Comparison of ENCODE assay signal across 8 mouse cellular contexts in genomic region chr7:128611799-128612411, GRCm38 (mm10). TPM values are rescaled to one million over a fixed set of nuclear protein-coding genes. Genes with fewer than 3 reads are reported as not detected.
A peak's percentile ranks its signal among the peaks of the same experiment; 100 is the strongest.
DNase-seq lines count a peak whose midpoint lies in the region; ATAC-seq and TF ChIP-seq lines count a peak whose summit lies in the region.

No protein-coding gene starts in this region.

- WGBS in embryonic facial prominence, embryonic 13.5 days = 17% methylated on average over 22 of the region's 22 CpGs
- 12% methylated on average over 22 of the region's 22 CpGs for WGBS in intestine, embryonic 14.5 days
- 15% methylated on average over 22 of the region's 22 CpGs for WGBS in liver, postnatal 0 days (ENCODE audit: insufficient replicate concordance)

- ATAC-seq in embryonic facial prominence, embryonic 13.5 days (ENCODE audit: insufficient number of reproducible peaks, insufficient read depth, low FRiP score, low TSS enrichment, low read depth) = no peak
- ATAC-seq in intestine, embryonic 14.5 days (replicated peaks; ENCODE audit: low FRiP score, low TSS enrichment, low read depth) = no peak
- no peak for ATAC-seq in liver, postnatal 0 days

- peaks cover 13% of the 10 kb centered on the region for H3K4me1 ChIP-seq in embryonic facial prominence, embryonic 13.5 days
- peaks cover 12% of the 10 kb centered on the region for H3K4me1 ChIP-seq in intestine, embryonic 14.5 days (replicated peaks; ENCODE audit: control insufficient read depth, insufficient read depth, low read length)
- peaks cover 16% of the 10 kb centered on the region for H3K4me1 ChIP-seq in liver, postnatal 0 days (ENCODE audit: insufficient read depth)

- no peak for TF ChIP-seq EP300 in liver, postnatal 0 days (IDR thresholded peaks at IDR 0.05; ENCODE audit: low read depth)

- no peaks in the 10 kb centered on the region for H3K36me3 ChIP-seq in embryonic facial prominence, embryonic 13.5 days
- H3K36me3 ChIP-seq in intestine, embryonic 14.5 days (ENCODE audit: control insufficient read depth, insufficient read depth, low read length) = no peaks in the 10 kb centered on the region
- no peaks in the 10 kb centered on the region for H3K36me3 ChIP-seq in liver, postnatal 0 days (replicated peaks; ENCODE audit: insufficient read depth, low read length)

- peak overlapping the region; percentile 80 for H3K4me2 ChIP-seq in embryonic facial prominence, embryonic 13.5 days
- H3K4me2 ChIP-seq in intestine, embryonic 14.5 days (ENCODE audit: low read length) = peak overlapping the region; percentile 75
- peak overlapping the region; percentile 97 for H3K4me2 ChIP-seq in liver, postnatal 0 days (ENCODE audit: low read depth, low read length)

- peak overlapping the region; percentile 88 for H3K9ac ChIP-seq in embryonic facial prominence, embryonic 13.5 days
- H3K9ac ChIP-seq in intestine, embryonic 14.5 days (ENCODE audit: low read length) = peak overlapping the region; percentile 85
- H3K9ac ChIP-seq in liver, postnatal 0 days (replicated peaks) = peak overlapping the region; percentile 84

- no peak for TF ChIP-seq CTCF in layer of hippocampus, adult 2 months (conservative IDR thresholded peaks at IDR 0.05)
- TF ChIP-seq CTCF in liver, postnatal 0 days (IDR thresholded peaks at IDR 0.05; ENCODE audit: low read depth) = no peak

- peak overlapping the region; percentile 70 for H3K4me3 ChIP-seq in layer of hippocampus, adult 2 months
- H3K4me3 ChIP-seq in embryonic facial prominence, embryonic 13.5 days = peak overlapping the region; percentile 89
- peak overlapping the region; percentile 77 for H3K4me3 ChIP-seq in intestine, embryonic 14.5 days (ENCODE audit: low read depth, low read length)
- peak overlapping the region; percentile 74 for H3K4me3 ChIP-seq in liver, postnatal 0 days (ENCODE audit: low read depth, low read length)

- no peaks in the 10 kb centered on the region for H3K27me3 ChIP-seq in embryonic facial prominence, embryonic 13.5 days
- no peaks in the 10 kb centered on the region for H3K27me3 ChIP-seq in intestine, embryonic 14.5 days (replicated peaks; ENCODE audit: control insufficient read depth, insufficient read depth, low read length)
- H3K27me3 ChIP-seq in liver, postnatal 0 days (ENCODE audit: insufficient read depth, low read length) = no peaks in the 10 kb centered on the region

- peak overlapping the region; percentile 95 for H3K27ac ChIP-seq in layer of hippocampus, adult 2 months
- H3K27ac ChIP-seq in embryonic facial prominence, embryonic 13.5 days = peak overlapping the region; percentile 74
- peak overlapping the region; percentile 84 for H3K27ac ChIP-seq in intestine, embryonic 14.5 days (ENCODE audit: low read depth)
- peak overlapping the region; percentile 74 for H3K27ac ChIP-seq in liver, postnatal 0 days (ENCODE audit: low read depth)

- no peaks in the 10 kb centered on the region for H3K9me3 ChIP-seq in embryonic facial prominence, embryonic 13.5 days
- no peaks in the 10 kb centered on the region for H3K9me3 ChIP-seq in intestine, embryonic 14.5 days (ENCODE audit: control insufficient read depth, low read length)
- H3K9me3 ChIP-seq in liver, postnatal 0 days (ENCODE audit: low read length) = no peaks in the 10 kb centered on the region

- DNase-seq in layer of hippocampus, adult 2 months (ENCODE audit: low spot score in 2 of 2) = no peak
- no peak for DNase-seq in layer of hippocampus, adult 9-11 months
- no peak for DNase-seq in intestine, embryonic 14.5 days (ENCODE audit: low spot score)
- DNase-seq in liver, postnatal 0 days = no peak
- DNase-seq in spleen, postnatal 10 days (ENCODE audit: low spot score in 2 of 2) = no peak
- no peak for DNase-seq in layer of hippocampus, adult 8-10 months (ENCODE audit: low spot score in 2 of 2)
- DNase-seq in embryo, embryonic 10.5 days (ENCODE audit: low spot score) = no peak

RNA-seq across cellular contexts. Expression of gene Inpp5f, which starts 0.8 kb away (rescaled TPM):
- total RNA-seq in layer of hippocampus, adult 2 months (2021) = 100 to 1,000 TPM; 108 to 111 TPM
- 25.3 TPM in 2 replicates for polyA plus RNA-seq in embryonic facial prominence, embryonic 13.5 days (2015; fragmentation: Nextera tagmentation; extraction: Ambion mirVana)
- 33.7 and 33.8 TPM in 2 replicates for polyA plus RNA-seq in intestine, embryonic 14.5 days (2014; fragmentation: Nextera tagmentation; extraction: Ambion mirVana)
- polyA plus RNA-seq in liver, postnatal 0 days (2015; fragmentation: Nextera tagmentation; extraction: Ambion mirVana) = 7.2 and 7.3 TPM in 2 replicates
- 100 to 1,000 TPM; 103 to 122 (median 117) TPM for total RNA-seq in layer of hippocampus, adult 8-10 months (2022)
